Mouse (Mus musculus) heart, postnatal 4 days (tissue): ENCODE measurements around the gene Ssty2. TPM values are rescaled to one million over a fixed set of nuclear protein-coding genes. Genes with fewer than 3 reads are reported as not detected.
"Not testable (repeated sequence)": the region's sequence is repeated elsewhere in the genome, so short reads cannot be mapped to it uniquely, and the experiment has no call there.

Source experiments
- DNase-seq: peaks from one replicate; pipeline ENCODE4 v3.0.0; 2021
- total RNA-seq, 2 experiments: library from RNA; stranded (reverse); gene quantifications; 2 replicates each; pipeline ENCODE4 v1.2.3; 2021

Gene Ssty2
- total RNA-seq = not detected

DNA sequence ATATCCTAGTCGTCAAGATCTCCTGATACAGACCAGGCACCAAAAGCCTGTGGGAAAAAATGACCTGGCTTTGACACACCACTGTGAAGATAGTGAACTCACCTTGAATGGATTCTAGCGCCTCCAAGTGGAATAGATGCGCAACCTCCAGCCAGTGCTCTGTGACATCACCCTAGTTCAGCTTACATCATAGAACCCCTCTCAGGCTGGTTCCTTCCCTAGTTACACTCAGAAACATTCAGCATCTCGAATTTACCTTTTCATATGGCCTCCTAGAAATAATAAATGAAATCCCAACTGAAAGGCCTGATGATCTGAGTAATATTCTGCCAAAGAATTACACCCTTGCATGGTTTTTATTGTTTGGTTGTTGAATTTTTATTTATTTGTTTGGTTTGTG is at the start of gene Ssty2:
Ssty2 (minus strand) TSS at position 101 of the 400 bp plus-strand sequence.
- DNase-seq = not testable (repeated sequence)
